Comparison of ENCODE assay signal across 42 mouse cellular contexts in the genomic region with DNA sequence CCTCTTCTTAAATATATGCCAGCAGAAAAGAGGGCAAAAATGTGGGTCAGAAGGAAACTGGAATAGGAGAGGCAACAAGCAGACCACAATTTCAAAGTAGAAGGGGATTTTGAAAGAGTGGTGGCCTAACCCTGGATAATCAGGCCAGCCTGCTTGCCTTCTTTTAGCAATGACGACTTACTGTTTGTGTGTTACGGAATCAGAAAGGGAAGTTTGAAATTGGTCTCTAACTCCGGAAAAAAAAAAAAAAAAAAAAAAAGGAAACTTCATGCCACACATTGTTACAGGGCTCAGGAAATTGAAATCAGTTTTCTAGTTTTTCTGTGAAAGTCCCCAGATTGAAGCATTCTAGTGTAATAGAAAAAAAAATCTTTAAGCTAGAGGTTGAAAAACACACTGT. TPM values are rescaled to one million over a fixed set of nuclear protein-coding genes. Genes with fewer than 3 reads are reported as not detected.
"Had no signal": no experiment of that assay in that cellular context is flagged by ENCODE, and none has a peak within 500 bp of the region (broad histone marks: within the 10 kb centered on the region; RNA-seq: fewer than 3 reads in every experiment).

No protein-coding gene starts in this region.

- H3K27ac ChIP-seq: heart, embryonic 10.5 days; hindbrain, embryonic 10.5 days; hindbrain, embryonic 12.5 days; hindbrain, embryonic 14.5 days; hindbrain, postnatal 0 days; kidney, embryonic 15.5 days; kidney, postnatal 0 days; limb, embryonic 10.5 days; limb, embryonic 12.5 days; liver, embryonic 13.5 days had no signal

- H3K4me2 ChIP-seq: heart, embryonic 12.5 days; hindbrain, embryonic 12.5 days; hindbrain, embryonic 14.5 days; kidney, embryonic 15.5 days; limb, embryonic 12.5 days; liver, embryonic 11.5 days; liver, embryonic 13.5 days had no signal

- H3K36me3 ChIP-seq: heart, embryonic 10.5 days; heart, embryonic 12.5 days; hindbrain, embryonic 10.5 days; hindbrain, embryonic 12.5 days; kidney, embryonic 15.5 days; limb, embryonic 10.5 days; limb, embryonic 12.5 days; liver, embryonic 13.5 days had no signal

- H3K9me3 ChIP-seq: heart, embryonic 10.5 days; heart, embryonic 12.5 days; hindbrain, embryonic 10.5 days; hindbrain, embryonic 12.5 days; kidney, embryonic 15.5 days; limb, embryonic 10.5 days; limb, embryonic 12.5 days; liver, embryonic 13.5 days had no signal

- DNase-seq: gastrocnemius, postnatal 14 days; gastrocnemius, postnatal 36 days; heart, adult 18-20 months; heart, postnatal 10 days; kidney, adult 11 months; kidney, adult 2 months; kidney, adult 9 months; kidney, postnatal 14 days; kidney, postnatal 36 days; layer of hippocampus, adult 9-11 months; layer of hippocampus, postnatal 36 days; liver; liver, embryonic 13.5 days had no signal

- H3K4me3 ChIP-seq: heart, embryonic 10.5 days; heart, embryonic 12.5 days; hindbrain, embryonic 10.5 days; hindbrain, embryonic 12.5 days; kidney, embryonic 15.5 days; limb, embryonic 10.5 days; limb, embryonic 12.5 days; liver, embryonic 13.5 days had no signal

- H3K27me3 ChIP-seq: heart, embryonic 12.5 days; hindbrain, embryonic 12.5 days; kidney, embryonic 15.5 days; limb, embryonic 12.5 days; liver, embryonic 13.5 days had no signal

- H3K9ac ChIP-seq: heart, embryonic 12.5 days; hindbrain, embryonic 12.5 days; hindbrain, embryonic 14.5 days; kidney, embryonic 15.5 days; limb, embryonic 12.5 days; liver, embryonic 13.5 days had no signal

- H3K4me1 ChIP-seq: heart, embryonic 10.5 days; heart, embryonic 12.5 days; hindbrain, embryonic 10.5 days; hindbrain, embryonic 12.5 days; kidney, embryonic 15.5 days; limb, embryonic 10.5 days; limb, embryonic 12.5 days; liver, embryonic 13.5 days had no signal

- ATAC-seq: hindbrain, postnatal 0 days; intestine, embryonic 16.5 days had no signal

RNA-seq across cellular contexts. Expression of a gene that starts 26.6 kb away (rescaled TPM):
- total RNA-seq: gastrocnemius, adult 18-20 months; gastrocnemius, adult 8-10 months; gastrocnemius, postnatal 14 days; gastrocnemius, postnatal 36 days; heart, adult 18-20 months; heart, adult 8-10 months; heart, postnatal 10 days; heart, postnatal 25 days; hindbrain, postnatal 0 days; layer of hippocampus, adult 18-20 months; layer of hippocampus, adult 8-10 months; layer of hippocampus, postnatal 14 days; layer of hippocampus, postnatal 36 days; left cerebral cortex, adult 18-20 months; left cerebral cortex, adult 8-10 months; left cerebral cortex, postnatal 10 days; left cerebral cortex, postnatal 25 days had no signal
- polyA plus RNA-seq: gonadal fat pad, adult 2 months; heart, embryonic 10.5 days; heart, embryonic 12.5 days; heart, embryonic 14.5 days; heart, embryonic 16.5 days; hindbrain, embryonic 10.5 days; hindbrain, embryonic 12.5 days; hindbrain, embryonic 14.5 days; hindbrain, postnatal 0 days; intestine, embryonic 14.5 days; intestine, embryonic 16.5 days; kidney, adult 2 months; kidney, embryonic 15.5 days; kidney, postnatal 0 days; large intestine, adult 2 months; limb, embryonic 10.5 days; limb, embryonic 12.5 days; limb, embryonic 14.5 days; liver, embryonic 11.5 days; liver, embryonic 13.5 days had no signal

RNA-seq across cellular contexts. Expression of a gene that starts 29.9 kb away (rescaled TPM):
- total RNA-seq: gastrocnemius, adult 18-20 months; gastrocnemius, adult 8-10 months; gastrocnemius, postnatal 14 days; gastrocnemius, postnatal 36 days; heart, adult 18-20 months; heart, adult 8-10 months; heart, postnatal 10 days; heart, postnatal 25 days; hindbrain, postnatal 0 days; layer of hippocampus, adult 18-20 months; layer of hippocampus, adult 8-10 months; layer of hippocampus, postnatal 14 days; layer of hippocampus, postnatal 36 days; left cerebral cortex, adult 18-20 months; left cerebral cortex, adult 8-10 months; left cerebral cortex, postnatal 25 days had no signal
- polyA plus RNA-seq: gonadal fat pad, adult 2 months; heart, embryonic 10.5 days; heart, embryonic 12.5 days; heart, embryonic 14.5 days; heart, embryonic 16.5 days; hindbrain, embryonic 10.5 days; hindbrain, embryonic 12.5 days; hindbrain, embryonic 14.5 days; hindbrain, postnatal 0 days; kidney, adult 2 months; limb, embryonic 10.5 days; limb, embryonic 12.5 days; limb, embryonic 14.5 days; liver, embryonic 11.5 days; liver, embryonic 13.5 days had no signal

RNA-seq across cellular contexts. Expression of a gene that starts 48.4 kb away (rescaled TPM):
- total RNA-seq: gastrocnemius, adult 8-10 months; heart, postnatal 25 days; hindbrain, postnatal 0 days; layer of hippocampus, adult 18-20 months; layer of hippocampus, adult 8-10 months; layer of hippocampus, postnatal 14 days; layer of hippocampus, postnatal 36 days; left cerebral cortex, adult 18-20 months; left cerebral cortex, adult 8-10 months; left cerebral cortex, postnatal 10 days; left cerebral cortex, postnatal 25 days had no signal
- polyA plus RNA-seq: hindbrain, embryonic 12.5 days; hindbrain, postnatal 0 days; limb, embryonic 10.5 days had no signal
